Mouse (Mus musculus) ES-Bruce4 (cell line): ENCODE data around the gene Olfr193. TPM values are rescaled to one million over a fixed set of nuclear protein-coding genes. Genes with fewer than 3 reads are reported as not detected.
"Not testable (repeated sequence)": the region's sequence is repeated elsewhere in the genome, so short reads cannot be mapped to it uniquely, and the experiment has no call there.

Source experiments
- H3K27ac ChIP-seq: 2 replicates; pipeline ENCODE4 v1.5.1; 2012; ENCODE audit warnings: low read length, inconsistent platforms; ENCODE audit not compliant: insufficient read depth
- H3K27me3 ChIP-seq: 2 replicates; pipeline ENCODE4 v1.6.1; 2012; ENCODE audit warnings: mild to moderate bottlenecking, low read length, inconsistent platforms; ENCODE audit not compliant: control insufficient read depth, poor library complexity, insufficient read depth, severe bottlenecking
- H3K36me3 ChIP-seq: 2 replicates; pipeline ENCODE4 v1.6.1; 2012; ENCODE audit warnings: inconsistent platforms, mild to moderate bottlenecking, low read length, moderate library complexity; ENCODE audit not compliant: control insufficient read depth, poor library complexity, insufficient read depth, severe bottlenecking
- H3K4me1 ChIP-seq: one replicate; pipeline ENCODE4 v1.8.1; 2011; ENCODE audit warnings: low read length; ENCODE audit not compliant: control insufficient read depth, insufficient read depth
- H3K4me3 ChIP-seq: 2 replicates; pipeline ENCODE4 v1.5.1; 2011; ENCODE audit warnings: low read depth, mild to moderate bottlenecking, low read length
- H3K9ac ChIP-seq: 2 replicates; pipeline ENCODE4 v1.6.1; 2012; ENCODE audit warnings: low read depth, mild to moderate bottlenecking, inconsistent platforms; ENCODE audit not compliant: poor library complexity, severe bottlenecking
- H3K9me3 ChIP-seq: replicated peaks from 2 replicates; pipeline ENCODE4 v1.6.1; 2012; ENCODE audit warnings: mild to moderate bottlenecking, low read length, inconsistent platforms; ENCODE audit not compliant: control insufficient read depth, poor library complexity, insufficient read depth, severe bottlenecking
- CTCF ChIP-seq: IDR thresholded peaks from one replicate; pipeline ENCODE4 v1.8.1; 2011; ENCODE audit warnings: low read depth, low read length
- EP300 ChIP-seq: IDR thresholded peaks from 2 replicates; pipeline ENCODE4 v1.6.1; 2011; ENCODE audit warnings: low read depth, low read length; ENCODE audit not compliant: insufficient read depth
- POLR2A ChIP-seq: IDR thresholded peaks from one replicate; pipeline ENCODE4 v1.8.1; 2011; ENCODE audit warnings: low read length; ENCODE audit not compliant: insufficient read depth
- polyA plus RNA-seq: library from polyadenylated mRNA; stranded (reverse); fragments of >200 nt; gene quantifications from 2 replicates; pipeline ENCODE4 v1.2.4, GENCODE M21; 2011; ENCODE audit warnings: low read depth; ENCODE audit not compliant: missing spikeins, insufficient read depth, insufficient read length

The Olfr193 gene
- polyA plus RNA-seq = not detected in 2 replicates

DNA sequence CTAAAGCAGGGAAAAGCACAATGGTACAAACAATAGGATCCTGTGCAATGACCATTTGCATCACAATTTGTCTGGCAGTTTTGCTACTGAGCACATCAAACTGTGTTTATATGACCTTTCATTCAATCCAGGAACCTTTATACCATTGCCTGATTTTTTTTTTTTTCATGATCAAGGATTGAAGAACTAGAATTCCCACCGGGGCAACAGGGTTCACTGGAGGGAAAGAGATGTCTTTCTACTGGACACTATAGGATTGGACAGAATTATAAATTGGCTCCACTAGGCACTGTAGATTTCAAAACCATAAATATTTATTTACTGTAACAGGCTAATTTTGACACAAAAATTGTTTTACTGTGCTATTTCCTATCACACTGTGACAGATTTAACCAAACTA lies at the start of gene Olfr193:
TSS of gene Olfr193 (minus strand) at position 101 of the 400 bp plus-strand sequence.
- H3K4me1 ChIP-seq = no peaks in the 10 kb centered on the region
- no peak within 1 kb of the TSS for H3K27ac ChIP-seq
- TF ChIP-seq CTCF (no peak), POLR2A (no peak), EP300 (no peak)
- H3K36me3 ChIP-seq = no peaks in the 10 kb centered on the region
- H3K4me3 ChIP-seq = no peak within 1 kb of the TSS
- H3K9me3 ChIP-seq = no peaks in the 10 kb centered on the region
- no peaks in the 10 kb centered on the region for H3K27me3 ChIP-seq
- H3K9ac ChIP-seq = no peak within 1 kb of the TSS

DNA sequence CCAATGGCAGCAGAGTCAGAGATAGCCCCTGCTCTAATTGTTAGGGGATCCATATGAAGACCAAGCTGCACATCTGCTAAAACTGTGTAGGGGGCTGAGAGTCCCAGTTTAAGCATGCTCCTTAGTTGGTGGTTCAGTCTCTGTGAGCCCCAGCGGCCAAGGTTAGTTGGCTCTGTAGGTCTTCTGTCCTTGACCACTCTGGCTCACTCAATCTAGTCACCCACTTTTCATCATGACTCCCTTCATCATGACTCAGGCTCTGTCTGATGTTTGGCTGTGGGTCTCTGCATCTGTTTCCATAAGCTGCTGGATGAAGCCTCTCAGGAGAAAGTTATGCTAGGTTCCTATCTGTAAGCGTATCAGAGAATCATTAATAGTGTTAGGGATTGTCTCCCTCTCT lies 40.3 kb upstream of the Olfr193 start:
- H3K9ac ChIP-seq = no peak overlapping the region
- H3K9me3 ChIP-seq = no peaks in the 10 kb centered on the region
- no peaks in the 10 kb centered on the region for H3K36me3 ChIP-seq
- H3K27ac ChIP-seq = no peak overlapping the region
- H3K27me3 ChIP-seq = no peaks in the 10 kb centered on the region
- no peak overlapping the region for H3K4me3 ChIP-seq
- H3K4me1 ChIP-seq = no peaks in the 10 kb centered on the region
- TF ChIP-seq CTCF (no peak), POLR2A (no peak), EP300 (no peak)

DNA sequence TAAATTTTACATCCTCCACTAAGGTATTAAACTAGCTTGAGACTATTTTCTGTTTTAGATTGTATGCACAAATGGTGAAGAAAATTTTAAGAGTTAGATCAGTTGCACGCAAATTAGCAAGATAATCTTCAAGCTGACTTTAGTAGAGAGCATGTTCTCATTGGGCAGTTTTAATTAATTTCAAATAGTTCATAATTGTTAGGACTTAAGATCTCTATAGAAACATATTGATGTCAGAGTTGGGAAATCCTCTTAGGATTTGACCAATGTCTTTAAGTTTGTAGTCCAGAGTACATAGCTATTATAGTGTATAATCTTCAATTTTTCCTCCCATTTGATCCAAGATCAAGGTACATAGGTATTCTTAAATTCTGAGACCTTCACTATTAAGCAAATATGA lies 35.1 kb upstream of the Olfr193 start, which contains the start of gene Olfr195:
TSS of gene Olfr195 (plus strand) at position 301 of the 400 bp plus-strand sequence.
- Histone ChIP-seq H3K4me1 (no peaks in the 10 kb centered on the region), H3K36me3 (no peaks in the 10 kb centered on the region), H3K27me3 (no peaks in the 10 kb centered on the region), H3K4me3 (no peak within 1 kb of the TSS), H3K27ac (no peak within 1 kb of the TSS), H3K9ac (no peak within 1 kb of the TSS), H3K9me3 (no peaks in the 10 kb centered on the region; the same call in 1 of the 2 replicates)
- TF ChIP-seq POLR2A (no peak), EP300 (no peak), CTCF (no peak)

- Histone ChIP-seq H3K4me3 (no peak overlapping the region), H3K27ac (no peak overlapping the region), H3K36me3 (no peaks in the 10 kb centered on the region), H3K27me3 (no peaks in the 10 kb centered on the region), H3K4me1 (no peaks in the 10 kb centered on the region), H3K9me3 (no peaks in the 10 kb centered on the region; the same call in 1 of the 2 replicates), H3K9ac (no peak overlapping the region)
- no peak for TF ChIP-seq CTCF
- TF ChIP-seq EP300 = no peak
- TF ChIP-seq POLR2A = no peak
Observed at GRCm38 (mm10) chr16:59141105-59141504, 29.4 kb upstream of the Olfr193 start.

DNA sequence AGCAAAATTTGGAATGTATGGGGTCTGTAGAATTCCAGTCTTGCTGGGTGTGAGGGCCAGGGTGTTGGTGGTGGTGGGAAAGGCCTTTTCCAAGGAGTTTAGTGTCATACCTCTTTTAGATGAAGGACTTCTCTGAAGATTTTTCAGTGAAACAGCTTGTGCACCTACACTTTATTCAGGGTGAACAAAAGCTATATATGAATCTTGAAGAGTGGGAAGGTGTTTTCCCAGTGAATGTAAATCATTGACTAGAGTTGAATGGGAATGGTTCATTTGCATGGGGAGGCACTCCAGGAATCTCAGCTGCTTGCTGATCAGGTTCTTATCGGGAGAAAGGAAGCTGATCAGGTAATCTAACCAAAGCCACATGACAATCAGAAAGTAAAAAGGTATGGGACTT lies 19.1 kb upstream of the Olfr193 start:
- TF ChIP-seq EP300 (no peak), CTCF (no peak), POLR2A (no peak)
- Histone ChIP-seq H3K4me3 (no peak overlapping the region), H3K27me3 (no peaks in the 10 kb centered on the region), H3K27ac (no peak overlapping the region), H3K9me3 (peaks cover 11% of the 10 kb centered on the region), H3K36me3 (no peaks in the 10 kb centered on the region), H3K4me1 (no peaks in the 10 kb centered on the region), H3K9ac (no peak overlapping the region)

DNA sequence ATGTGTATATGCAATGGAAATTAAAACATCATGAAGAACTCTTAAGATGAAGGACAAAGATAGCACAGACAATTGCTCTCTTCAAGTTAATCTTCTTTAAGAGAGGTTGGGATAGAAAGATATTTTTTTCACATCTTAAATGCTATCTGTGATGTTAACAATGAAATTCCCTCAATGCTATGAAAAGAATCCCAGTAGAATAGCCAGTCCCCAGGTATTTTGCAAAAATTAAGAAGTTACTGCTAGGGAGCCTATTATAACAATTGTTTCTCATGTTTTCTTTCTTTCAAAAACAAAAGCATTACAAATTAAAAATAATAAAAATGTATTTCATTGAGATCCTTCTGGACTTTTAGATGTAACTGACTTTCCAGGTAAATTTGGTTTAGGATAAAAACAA lies 9.3 kb upstream of the Olfr193 start, which contains the start of gene Olfr194:
TSS of gene Olfr194 (minus strand) at position 101 of the 400 bp plus-strand sequence.
- H3K36me3 ChIP-seq = no peaks in the 10 kb centered on the region
- TF ChIP-seq POLR2A (no peak), CTCF (no peak), EP300 (no peak)
- H3K4me3 ChIP-seq = no peak within 1 kb of the TSS
- no peaks in the 10 kb centered on the region for H3K27me3 ChIP-seq
- no peak within 1 kb of the TSS for H3K27ac ChIP-seq
- peaks cover 9% of the 10 kb centered on the region for H3K9me3 ChIP-seq
- no peak within 1 kb of the TSS for H3K9ac ChIP-seq
- no peaks in the 10 kb centered on the region for H3K4me1 ChIP-seq

DNA sequence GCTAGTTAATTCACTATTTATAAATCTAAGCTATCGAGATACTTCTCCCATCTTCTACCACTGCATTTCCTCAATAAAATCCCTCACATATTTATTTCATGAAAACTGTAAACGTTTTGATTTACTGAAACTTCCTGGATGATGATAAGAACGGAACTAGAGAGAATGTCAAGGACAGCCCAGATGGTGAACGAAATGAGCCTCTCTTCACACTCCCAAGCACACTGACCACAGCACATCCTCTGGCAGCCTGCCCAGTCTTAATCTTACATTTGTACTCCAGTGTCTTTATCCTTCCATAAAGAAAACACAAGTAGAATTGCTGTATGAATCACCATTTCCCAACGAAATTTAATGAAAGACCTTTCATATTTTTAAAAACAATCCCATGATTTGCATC lies 3.2 kb downstream of the Olfr193 start:
- not testable (repeated sequence) for H3K9ac ChIP-seq, H3K27me3 ChIP-seq, H3K36me3 ChIP-seq, H3K4me3 ChIP-seq, H3K27ac ChIP-seq, H3K4me1 ChIP-seq, H3K9me3 ChIP-seq
